Mouse (Mus musculus): ENCODE measurements around the gene Tex264.
A peak's percentile ranks its signal among the peaks of the same experiment; 100 is the strongest.

Tex264 gene

GRCm38 (mm10) chr9:106685249-106686101 is at the start of gene Tex264:
Gene Tex264 (minus strand): TSS chr9:106685927.
- DNase-seq (ENCODE audit: low spot score in 2 of 2) = peak; percentile 29 to 68

GRCm38 (mm10) chr9:106733690-106734089 is 48.0 kb upstream of the Tex264 start:
- no peak for DNase-seq (ENCODE audit: low spot score in 2 of 2)

- no peak for DNase-seq (ENCODE audit: low spot score in 2 of 2)
Measured at GRCm38 (mm10) chr9:106729416-106729815, 43.7 kb upstream of the Tex264 start.

- DNase-seq (ENCODE audit: low spot score in 2 of 2) = no peak
Measured at GRCm38 (mm10) chr9:106726891-106727290, 41.2 kb upstream of the Tex264 start.

- DNase-seq (ENCODE audit: low spot score in 2 of 2) = no peak
Measured at GRCm38 (mm10) chr9:106725435-106725834, 39.7 kb upstream of the Tex264 start.

- DNase-seq (ENCODE audit: low spot score in 2 of 2) = no peak
Measured at GRCm38 (mm10) chr9:106724864-106725263, 39.1 kb upstream of the Tex264 start.

- no peak for DNase-seq (ENCODE audit: low spot score in 2 of 2)
Measured at GRCm38 (mm10) chr9:106716729-106717128, 31.0 kb upstream of the Tex264 start.

- DNase-seq (ENCODE audit: low spot score in 2 of 2) = no peak
Measured at GRCm38 (mm10) chr9:106716232-106716631, 30.5 kb upstream of the Tex264 start.

GRCm38 (mm10) chr9:106712470-106712869 is 26.7 kb upstream of the Tex264 start:
- DNase-seq (ENCODE audit: low spot score in 2 of 2) = no peak

GRCm38 (mm10) chr9:106692973-106693481 is 7.3 kb upstream of the Tex264 start:
- peak in 1 of 2 experiments; percentile 69 for DNase-seq (ENCODE audit: low spot score in 2 of 2)

GRCm38 (mm10) chr9:106688834-106689233 is 3.1 kb upstream of the Tex264 start:
- DNase-seq (ENCODE audit: low spot score in 2 of 2) = no peak

GRCm38 (mm10) chr9:106686983-106687650 is 1.4 kb upstream of the Tex264 start:
- peak; percentile 62 to 75 for DNase-seq (ENCODE audit: low spot score in 2 of 2)

- no peak for DNase-seq (ENCODE audit: low spot score in 2 of 2)
Measured at GRCm38 (mm10) chr9:106684918-106685248, 844 bp downstream of the Tex264 start.

GRCm38 (mm10) chr9:106684093-106684872 is 1.4 kb downstream of the Tex264 start:
- no peak for DNase-seq (ENCODE audit: low spot score in 2 of 2)

GRCm38 (mm10) chr9:106681026-106681425 is 4.7 kb downstream of the Tex264 start:
- DNase-seq (ENCODE audit: low spot score in 2 of 2) = no peak

- no peak for DNase-seq (ENCODE audit: low spot score in 2 of 2)
Measured at GRCm38 (mm10) chr9:106678242-106678641, 7.5 kb downstream of the Tex264 start.

- DNase-seq (ENCODE audit: low spot score in 2 of 2) = no peak
Measured at GRCm38 (mm10) chr9:106677702-106678101, 8.0 kb downstream of the Tex264 start.

GRCm38 (mm10) chr9:106676571-106676970 is 9.2 kb downstream of the Tex264 start:
- DNase-seq (ENCODE audit: low spot score in 2 of 2) = no peak

GRCm38 (mm10) chr9:106675965-106676364 is 9.8 kb downstream of the Tex264 start:
- DNase-seq (ENCODE audit: low spot score in 2 of 2) = no peak

GRCm38 (mm10) chr9:106675480-106675879 is 10.2 kb downstream of the Tex264 start:
- peak; percentile 68 to 88 for DNase-seq (ENCODE audit: low spot score in 2 of 2)

GRCm38 (mm10) chr9:106673860-106674259 is 11.9 kb downstream of the Tex264 start:
- no peak for DNase-seq (ENCODE audit: low spot score in 2 of 2)

- no peak for DNase-seq (ENCODE audit: low spot score in 2 of 2)
Measured at GRCm38 (mm10) chr9:106664856-106665255, 20.9 kb downstream of the Tex264 start.
